Mouse (Mus musculus) spleen, adult 18-20 months (tissue): Measurements from ENCODE around the gene Artn.

Experiments used
- DNase-seq, 2 experiments: peaks; one replicate each; pipeline ENCODE4 v3.0.0; 2022; ENCODE audit warnings: mixed read lengths in 2 of 2

Artn gene

DNA sequence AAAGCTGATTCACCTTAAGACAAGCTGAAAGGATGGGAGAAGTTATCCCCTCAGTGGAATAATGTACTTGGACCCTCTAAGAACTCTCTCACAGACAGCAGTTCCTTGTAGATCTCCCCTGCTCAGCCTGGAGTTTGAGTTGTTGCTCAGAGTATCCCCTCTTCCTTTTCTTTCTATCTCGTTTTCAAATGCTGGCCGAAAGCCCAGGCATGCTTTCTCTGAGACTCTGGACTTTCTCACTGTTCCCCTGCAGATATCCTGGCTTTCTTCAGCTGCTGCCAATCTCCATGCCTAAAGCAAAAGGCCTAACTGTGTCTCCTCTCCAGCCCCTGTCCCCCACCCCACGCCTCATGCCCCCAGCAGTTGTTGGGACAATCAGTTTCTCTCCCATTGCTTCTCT is 11.3 kb downstream of the Artn start:
- DNase-seq: no peak

DNA sequence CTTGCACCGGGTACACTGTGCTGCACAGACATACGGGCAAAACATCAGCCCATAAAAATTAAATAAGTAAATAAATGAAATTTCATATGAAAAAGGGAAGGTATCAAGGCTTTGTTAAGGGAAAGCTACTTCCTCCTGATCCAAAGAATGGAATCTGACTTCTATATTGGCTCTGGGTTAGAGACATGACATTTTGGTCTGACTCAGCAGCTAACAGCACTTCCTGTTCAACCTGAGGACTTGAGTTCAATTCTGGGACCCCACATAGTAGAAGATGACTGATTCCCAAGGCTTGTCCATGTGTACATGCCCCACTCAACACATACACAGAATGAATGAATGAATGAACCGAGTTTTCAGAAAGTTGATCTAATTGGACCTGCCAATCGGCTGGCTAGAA is 11.7 kb downstream of the Artn start:
- DNase-seq: no peak

DNA sequence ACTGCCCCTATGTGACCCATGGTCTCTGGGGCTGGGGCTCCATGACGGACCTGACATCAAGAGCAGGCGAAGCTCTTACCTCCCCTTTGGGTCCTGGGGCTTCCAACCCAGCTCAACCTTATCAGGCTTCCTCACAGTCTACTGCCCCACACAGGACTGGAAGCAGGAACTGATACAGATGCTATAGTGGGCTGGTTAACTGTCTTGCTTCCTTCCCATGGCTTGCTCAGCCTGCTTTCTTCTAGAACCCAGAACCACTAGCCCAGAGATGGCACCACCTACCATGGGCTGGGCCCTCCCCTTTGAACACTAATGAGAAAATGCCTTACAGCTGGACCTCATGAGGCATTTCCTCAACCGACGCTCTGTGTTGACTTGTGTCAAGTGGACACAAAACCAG is 12.2 kb downstream of the Artn start:
- DNase-seq: no peak

DNA sequence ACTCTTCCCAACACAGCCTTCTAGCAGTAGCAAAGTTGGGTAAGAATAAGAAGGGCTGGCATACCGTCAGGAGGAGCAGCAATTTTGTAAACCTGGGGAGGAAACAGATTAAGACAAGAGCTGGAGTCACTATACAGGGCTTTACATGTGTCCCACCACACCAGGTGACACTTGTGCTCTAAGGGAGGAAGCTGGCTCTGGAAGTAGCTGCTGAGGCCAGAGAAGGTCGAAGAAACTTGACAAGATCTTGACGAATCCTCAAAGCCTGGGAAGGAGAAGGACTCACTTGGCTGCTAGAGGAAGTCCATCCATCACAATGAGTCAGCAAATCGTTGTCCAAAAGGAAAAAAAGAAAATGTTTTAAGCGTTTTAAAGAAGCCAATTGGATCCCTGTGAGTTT is 13.2 kb downstream of the Artn start:
- DNase-seq: no peak

DNA sequence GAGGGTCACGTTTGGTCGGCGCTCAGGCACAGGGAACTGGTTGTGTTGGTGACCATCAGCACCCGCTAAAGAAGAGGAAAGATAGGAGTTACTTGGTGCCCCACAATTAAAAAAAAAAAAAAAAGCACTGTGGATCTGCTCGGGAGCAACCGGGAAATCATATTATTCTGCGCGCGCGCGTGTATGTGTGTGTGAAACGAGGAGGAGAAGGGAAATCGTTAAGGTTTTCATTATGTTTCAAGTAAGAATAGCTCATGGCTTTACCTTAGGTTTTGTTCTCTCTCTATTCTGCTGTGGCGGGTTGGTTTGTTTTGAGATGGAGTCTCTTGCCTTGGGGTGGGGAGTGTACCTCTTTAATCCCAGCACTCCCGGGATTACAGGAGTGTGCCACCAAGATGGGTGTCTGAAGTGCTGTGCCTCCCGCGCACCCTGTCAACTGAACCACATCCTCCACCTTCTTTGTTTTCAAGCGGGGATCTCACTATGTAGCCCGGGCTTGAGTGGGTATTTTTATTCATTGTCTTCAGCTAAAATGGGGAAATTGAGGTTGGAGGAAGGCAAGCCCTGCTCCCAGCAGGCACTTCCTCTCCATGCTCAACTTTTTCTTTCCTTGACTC is 14.0 kb downstream of the Artn start:
- DNase-seq: no peak

DNA sequence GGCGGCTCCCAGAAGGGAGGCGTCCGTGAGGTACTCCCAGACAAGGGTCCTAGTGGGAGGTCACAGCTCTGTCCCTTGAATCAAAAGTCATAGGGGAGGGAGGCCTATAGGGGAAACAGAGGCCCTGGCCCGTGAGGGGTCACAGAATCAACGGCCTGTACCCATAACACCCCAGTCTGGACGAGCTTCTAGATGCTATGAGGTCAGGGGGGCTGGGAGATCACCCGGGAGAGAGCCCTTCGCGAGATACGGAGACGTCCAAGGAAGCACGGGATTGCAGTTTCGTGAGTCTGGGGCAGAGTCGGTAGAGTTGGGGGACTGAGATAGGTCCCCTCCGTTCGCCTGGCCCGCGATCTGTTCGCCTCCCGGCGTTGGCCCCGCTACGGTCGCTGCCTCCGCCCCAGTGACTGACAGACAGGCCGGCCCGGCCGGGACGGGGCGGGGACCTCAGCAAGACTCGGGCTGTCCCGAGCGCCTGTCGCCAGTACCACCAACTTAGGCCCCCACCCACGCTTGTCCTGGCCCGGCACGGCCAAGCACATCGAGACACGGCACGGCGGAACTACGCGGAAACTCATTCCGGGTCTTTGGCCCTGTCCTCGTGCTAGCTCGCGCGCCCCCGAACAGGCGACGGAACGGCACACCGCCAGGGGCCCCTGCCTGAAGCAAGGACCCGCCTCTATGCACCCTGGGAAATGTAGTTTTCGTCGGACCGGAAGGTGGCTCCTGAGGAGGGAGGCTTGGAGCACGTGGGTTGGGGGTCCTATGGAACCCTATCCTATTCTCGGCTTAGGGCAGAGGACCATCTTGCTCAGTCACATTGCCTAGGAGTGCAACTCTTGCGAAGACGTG is 14.7 kb downstream of the Artn start, which contains the start of gene Ipo13:
Gene Ipo13 (minus strand): TSS at position 409 of the 852 bp plus-strand sequence.
- DNase-seq: peak; percentile 81 to 93

DNA sequence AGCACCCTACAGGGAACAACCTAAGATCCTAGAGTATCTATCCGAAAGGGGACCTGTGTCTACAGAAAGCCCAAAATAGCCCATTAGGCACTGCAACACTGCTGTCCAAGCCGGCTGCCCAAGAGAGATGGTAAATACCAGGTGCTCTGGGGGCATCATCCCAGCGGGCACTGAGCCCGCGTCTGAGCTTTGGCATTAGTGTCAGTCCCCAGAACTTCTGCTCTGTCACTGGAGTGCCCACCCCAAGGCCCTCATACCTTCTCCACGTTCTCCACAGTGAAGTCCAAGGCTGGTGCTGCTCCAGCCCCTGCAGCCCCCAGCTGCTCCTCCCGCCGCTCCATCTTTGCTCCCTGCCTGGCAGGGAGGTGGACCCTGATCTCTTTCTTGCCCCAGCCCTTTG is 15.5 kb downstream of the Artn start:
- DNase-seq: no peak

DNA sequence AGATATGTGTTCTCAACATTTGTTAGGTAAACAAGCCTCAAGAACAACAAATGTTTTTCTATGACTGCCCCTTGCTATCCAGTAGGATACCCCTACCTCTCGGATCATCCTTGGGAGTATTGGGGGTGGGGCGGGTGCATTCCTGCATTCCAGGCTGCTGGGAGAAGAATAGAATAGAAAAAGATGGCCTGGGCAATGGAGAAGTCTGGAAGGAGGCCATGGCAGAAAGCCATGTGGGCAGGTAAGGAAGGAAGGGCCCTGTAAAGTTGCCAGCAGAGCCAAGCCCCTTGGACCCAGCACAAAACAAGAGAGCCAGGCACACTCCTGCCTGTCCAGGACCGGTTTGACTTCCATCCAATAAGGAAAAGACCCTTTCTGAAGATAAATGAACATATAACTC is 16.1 kb downstream of the Artn start:
- DNase-seq: no peak

DNA sequence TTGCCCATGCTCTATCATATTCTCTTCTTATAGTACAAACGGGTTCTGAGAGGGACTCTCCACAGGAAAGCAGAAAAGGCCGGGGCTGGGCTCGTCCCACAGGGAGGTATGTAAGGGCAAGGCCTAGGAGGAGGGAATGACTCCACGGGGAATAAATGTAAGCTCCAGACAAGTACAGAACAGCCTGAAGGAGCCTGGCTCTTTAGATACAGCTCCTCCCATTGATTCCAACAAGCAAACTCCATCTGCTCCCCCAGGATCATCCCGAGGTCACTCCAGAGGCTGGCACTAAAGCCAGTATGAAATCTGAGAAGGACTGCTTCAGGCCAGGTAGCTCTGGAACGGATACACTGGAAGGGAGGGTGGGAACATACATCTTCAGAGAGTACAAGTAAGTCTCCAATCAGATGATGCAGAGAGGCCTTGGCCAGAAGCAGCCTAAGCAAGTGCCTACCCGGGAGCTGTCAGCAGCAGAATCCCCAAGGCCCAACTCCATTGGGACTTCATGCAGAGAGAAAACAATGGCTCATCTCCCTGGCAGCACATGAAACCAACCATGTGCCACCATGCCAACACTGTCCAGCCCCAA is 16.8 kb downstream of the Artn start:
- no peak for DNase-seq

DNA sequence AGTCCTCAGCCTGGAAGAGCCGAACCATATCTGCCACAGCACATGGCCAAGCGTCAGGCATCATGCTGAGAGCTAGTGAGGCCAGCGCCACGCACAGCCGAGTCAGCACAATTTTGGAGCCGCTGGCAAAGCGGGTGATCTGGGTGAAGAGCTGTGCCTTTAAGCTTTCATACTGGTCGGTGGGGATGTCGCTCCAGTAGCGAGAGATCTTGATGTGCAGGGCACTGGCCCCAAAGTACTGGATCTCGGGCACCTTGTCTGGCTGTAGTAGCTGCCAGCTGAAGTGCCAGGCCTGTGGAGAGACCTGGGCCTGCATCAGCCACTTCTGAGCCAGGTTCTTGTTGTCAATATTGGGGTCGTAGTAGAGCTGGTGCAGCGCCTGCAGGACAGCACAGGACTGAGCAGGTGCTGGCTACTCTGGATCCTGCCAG is 17.4 kb downstream of the Artn start:
- DNase-seq: no peak

DNA sequence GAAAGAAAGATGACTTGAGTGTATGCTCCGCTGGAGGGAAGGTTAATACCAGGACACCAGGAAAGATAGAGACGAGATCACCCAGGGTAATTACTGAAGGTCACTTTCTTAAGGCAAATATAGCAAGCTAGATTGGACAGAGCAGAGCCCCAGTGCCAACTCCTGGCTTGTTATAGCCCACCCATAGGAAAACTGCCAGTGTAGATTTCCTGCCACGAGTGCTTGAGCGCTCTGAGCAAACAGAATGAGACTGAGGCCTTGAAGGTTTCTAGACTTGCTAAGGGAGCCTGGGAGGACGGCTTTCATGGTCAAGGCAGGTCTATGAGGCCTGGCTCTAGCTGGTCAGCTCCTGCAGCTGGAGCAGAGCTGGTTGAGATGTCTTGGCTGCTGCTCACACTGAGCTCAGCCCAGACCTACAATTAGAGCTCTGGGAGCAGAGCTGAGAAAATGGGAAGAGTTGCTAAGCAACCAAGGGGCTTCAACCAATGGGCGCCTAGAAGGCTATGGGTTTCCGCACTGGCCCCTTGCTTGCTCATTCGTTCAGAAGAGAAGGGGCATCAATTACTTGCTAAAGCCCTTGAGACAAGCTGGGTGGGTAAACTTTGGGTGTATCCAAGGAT is 20.6 kb downstream of the Artn start:
- DNase-seq: no peak

DNA sequence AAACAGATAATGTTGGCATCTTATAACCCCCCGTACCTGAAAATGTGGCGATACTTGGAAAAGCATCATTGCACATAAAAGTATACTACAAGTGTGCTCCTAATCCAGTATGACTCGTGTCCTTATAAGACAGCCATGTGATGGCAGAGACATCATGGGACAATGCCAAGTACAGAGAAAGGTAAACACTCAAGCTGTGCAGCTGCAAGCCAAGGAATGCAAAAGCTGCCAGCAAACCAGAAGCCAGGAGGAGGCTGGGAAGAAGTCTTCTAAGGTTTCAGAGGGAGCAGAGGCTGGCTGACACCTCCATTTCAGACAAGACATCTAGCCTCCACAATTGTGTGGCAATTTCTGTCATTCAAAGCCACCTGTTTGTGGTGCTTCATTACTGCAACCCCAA is 23.4 kb downstream of the Artn start:
- DNase-seq: no peak

DNA sequence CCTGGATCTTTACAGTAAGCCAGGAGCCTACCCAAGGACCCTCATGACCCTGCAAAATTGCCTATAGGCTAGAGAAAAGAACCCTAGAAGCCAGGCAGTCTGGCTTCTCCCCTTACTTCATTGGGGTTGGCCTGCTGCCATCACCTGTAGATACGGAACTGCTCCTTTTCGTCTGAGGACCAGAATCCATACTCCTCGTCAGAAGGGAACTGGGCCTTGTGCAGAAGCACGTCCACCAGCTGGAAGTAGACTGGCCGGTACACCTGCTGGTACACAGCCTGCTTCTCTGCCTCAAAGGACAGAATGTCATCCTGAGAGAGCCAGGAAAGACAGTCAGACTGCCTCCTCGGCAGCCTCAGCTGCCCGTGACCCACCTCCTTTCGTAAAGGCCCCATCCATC is 24.8 kb downstream of the Artn start:
- DNase-seq: no peak

DNA sequence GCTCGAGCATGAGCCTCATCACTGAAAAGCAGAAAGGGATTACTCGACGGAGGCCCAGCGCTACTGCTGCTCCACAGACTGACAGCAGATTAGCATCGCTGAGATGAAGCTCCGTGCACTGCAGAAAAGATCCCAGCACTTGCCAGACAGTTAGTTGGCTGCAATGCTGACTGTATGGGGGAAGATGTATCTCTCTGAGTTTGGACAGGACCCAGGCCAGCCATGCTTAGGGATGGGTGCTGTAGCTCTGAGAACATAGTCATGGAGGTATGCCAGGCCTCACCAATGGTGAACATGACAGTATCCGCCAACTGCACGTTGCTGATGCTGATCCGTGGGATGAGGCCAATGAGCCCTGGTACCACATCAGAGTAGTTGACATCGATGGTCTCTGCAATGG is 25.5 kb downstream of the Artn start:
- no peak for DNase-seq

DNA sequence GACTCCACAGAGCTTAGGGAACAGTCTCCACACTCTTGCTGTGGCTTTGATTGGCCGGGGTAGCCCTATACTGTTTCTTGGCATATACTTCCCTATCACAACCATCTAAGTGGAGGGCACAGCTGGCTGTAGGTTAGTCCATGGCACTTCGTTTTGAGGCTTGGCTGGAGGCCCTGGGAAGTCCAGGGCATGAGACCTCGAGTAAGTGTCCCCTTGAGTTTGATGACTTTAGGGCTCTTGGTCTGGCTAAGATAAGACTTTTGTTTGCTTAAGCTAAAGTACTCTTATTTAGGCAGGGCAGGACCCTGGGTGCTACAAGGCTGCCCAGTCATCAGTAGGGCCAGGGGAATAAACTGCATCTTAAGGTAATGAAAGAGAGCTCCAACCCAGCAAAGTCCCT is 31.5 kb downstream of the Artn start:
- no peak for DNase-seq

DNA sequence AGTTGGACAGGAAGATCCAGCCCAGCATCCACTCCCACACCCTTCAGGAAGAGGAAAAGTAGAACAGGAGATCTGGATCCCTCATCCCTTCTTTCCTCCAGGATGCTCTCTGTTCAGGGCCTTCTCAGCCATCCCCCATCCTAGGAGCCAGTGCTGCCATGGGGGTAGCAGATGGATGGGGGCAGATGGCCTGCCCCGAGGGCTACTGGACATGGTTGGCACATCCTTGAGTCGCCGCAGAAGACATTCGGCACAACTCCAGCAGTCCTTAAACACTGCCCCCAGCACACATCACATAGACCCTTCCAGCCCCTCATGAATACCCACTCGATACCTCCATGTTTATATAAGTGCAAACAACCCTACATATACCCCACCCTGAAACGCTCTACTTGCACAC is 33.5 kb downstream of the Artn start:
- no peak for DNase-seq

DNA sequence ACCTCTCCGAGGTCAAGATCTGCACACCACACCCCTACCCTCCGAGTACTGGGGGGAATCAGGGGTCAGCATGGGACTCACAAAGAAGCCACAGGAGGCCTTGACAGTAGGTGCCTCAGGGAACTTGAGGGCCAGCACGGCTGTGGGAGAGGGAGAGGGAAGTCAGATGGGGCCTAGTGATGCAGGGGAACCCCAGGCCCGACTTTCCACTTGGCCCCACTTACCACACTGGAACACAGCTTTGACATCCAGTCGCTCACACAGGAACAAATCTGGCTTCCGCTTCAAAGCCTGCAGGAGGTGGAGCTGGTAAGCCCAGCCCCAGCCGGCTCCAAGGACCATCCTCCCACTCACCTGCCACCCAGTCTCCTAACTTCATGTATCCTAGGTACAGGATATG is 34.2 kb downstream of the Artn start:
- no peak for DNase-seq

DNA sequence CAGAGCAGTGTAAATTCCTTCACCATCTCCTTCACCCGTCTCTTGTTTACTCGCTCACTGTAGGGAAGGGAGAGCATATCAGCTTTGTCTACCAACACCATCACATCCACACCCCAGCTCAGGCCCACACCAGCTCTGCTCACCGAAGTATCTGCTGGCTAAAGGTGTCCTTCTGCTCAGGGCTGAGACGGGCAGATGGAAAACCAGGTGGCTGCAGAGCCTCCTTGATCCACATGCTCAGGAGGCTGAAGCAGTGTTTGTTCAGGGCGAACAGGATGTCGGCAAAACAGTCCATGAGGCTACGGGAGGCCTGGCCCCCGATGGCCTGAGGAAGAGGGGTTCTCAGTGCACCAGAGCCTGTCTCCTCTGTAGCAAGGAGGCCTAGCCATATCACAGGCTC is 35.0 kb downstream of the Artn start:
- DNase-seq: no peak

DNA sequence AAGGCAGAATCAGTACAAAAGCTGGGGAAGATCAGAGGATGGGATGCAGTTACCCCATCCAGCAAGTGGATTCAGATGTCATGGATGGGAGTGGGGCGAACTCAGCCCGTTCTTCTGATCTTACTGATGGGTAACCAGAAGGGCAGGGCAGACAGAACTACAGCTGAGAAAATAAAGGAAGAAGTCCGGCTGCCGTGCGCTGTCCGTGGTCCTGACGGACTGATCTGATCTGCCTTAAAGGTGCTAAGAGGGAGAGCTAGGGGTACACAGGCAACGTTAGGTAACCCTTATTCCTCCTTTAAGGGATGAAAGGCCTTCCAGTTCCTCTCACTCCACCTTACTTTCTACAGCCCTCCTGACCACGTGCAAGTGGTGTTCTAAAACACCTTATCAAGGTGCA is 36.2 kb downstream of the Artn start:
- peak; percentile 45 to 71 for DNase-seq

DNA sequence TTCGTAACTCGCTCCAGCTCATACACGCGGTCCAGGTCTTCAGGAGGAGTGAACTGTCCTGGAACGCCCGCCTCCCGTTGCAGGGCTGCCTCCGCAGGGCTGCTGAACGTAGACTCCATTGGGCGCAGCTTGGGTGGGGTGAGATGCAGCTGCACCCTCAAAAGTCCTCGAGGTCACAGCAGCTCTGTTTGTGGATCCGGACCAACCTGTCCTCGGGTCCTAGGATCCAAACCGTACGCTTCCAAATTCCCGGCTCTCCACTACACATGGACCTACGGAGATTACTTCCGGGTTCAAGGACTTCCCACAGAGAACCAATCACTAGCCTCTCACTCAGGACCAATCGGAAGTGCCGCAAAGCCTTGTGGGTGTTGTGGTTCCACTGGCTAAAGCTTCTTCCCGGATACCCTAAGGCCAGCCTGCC is 37.8 kb downstream of the Artn start, which contains the start of gene Dph2:
Gene Dph2 (minus strand): TSS at position 295 of the 424 bp plus-strand sequence.
- peak; percentile 65 to 77 for DNase-seq

DNA sequence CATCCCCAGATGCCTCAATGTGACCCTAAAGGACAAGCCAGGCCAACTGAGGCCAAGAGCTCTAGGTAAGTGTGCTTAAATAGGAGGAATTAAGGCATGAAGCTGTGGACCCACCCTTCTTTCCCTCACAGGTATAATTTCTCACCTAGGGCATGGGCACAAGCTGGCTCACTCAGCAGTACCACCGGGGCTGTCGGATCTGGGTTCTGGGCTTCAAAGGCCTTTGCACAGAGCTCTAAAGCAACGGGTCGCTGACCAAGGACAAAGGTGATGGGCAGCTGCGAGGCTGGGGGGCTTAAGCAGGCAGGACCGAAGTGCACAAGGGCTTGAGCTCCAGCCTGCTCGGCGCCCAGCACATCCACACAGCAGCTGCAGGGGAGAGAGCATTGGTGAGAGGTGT is 38.8 kb downstream of the Artn start:
- no peak for DNase-seq

DNA sequence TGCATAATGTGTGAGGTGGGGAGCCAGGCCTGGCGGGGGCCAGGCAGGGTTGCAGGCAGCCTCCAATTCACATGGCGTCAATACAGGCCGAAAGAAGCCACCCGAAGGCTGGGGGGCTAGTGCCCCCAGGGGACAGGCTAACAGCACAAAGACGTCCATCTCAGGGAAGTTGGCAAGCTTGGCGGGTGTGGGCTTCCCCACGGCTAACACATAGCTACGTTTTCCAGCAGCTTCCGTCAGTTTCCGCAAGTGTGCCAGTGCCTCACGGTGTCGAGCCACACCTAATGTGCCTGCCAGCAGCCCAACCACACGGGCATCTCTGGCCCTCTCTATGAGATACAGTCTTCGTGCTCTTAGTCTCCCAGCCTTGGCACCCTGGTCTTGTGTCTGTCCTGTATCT is 39.5 kb downstream of the Artn start:
- DNase-seq: no peak

DNA sequence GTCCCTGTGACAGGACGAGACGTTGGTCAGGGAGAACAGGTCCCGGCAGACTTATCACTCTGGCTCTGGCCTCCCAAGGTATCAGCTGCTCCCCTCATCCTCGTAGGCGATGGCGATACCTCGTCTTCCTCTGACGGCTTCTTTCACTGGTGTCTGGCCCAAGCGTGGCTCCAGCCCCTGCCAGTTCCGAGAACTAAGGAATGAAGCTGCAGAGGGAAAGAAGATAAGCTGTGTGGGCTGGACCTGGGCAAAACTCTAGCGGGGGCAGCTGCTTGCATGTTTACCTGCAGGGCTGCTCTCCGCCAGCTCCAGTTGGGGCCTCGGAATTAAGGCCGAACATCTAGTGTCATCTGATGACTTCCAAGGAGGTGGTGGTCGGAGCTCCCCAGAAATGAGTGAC is 40.1 kb downstream of the Artn start:
- no peak for DNase-seq

DNA sequence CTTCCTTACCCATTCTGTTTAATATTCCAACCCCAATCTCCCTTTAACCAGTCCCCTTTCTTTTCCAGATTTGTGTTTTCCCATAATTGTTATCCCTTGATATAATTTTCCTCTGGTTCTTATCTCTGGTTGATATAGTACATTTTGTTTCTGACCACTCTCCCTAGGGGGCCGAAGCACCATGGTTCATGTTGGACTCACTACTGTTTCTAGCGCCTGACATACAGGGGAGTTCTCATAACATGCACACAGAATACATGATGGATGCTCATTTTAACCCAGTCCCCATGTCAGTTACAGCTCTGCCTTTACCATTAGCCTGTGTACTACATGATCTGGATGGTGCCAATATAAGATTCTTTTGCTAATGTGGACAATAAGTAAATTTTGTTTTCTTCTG is 41.6 kb downstream of the Artn start:
- DNase-seq: no peak
